Mouse (Mus musculus) myocyte (in vitro differentiated cells): ENCODE results near the gene Tbx4.

Experiments
- CEBPB ChIP-seq: IDR thresholded peaks from 2 replicates; pipeline ENCODE4 v1.6.1; 2011; ENCODE audit warnings: mild to moderate bottlenecking, moderate library complexity; ENCODE audit not compliant: poor library complexity, insufficient read depth, severe bottlenecking
- E2F4 ChIP-seq: IDR thresholded peaks from one replicate; pipeline ENCODE4 v1.6.1; 2011; ENCODE audit warnings: mild to moderate bottlenecking, control low read depth, moderate library complexity; ENCODE audit not compliant: insufficient read depth
- MAX ChIP-seq: IDR thresholded peaks from one replicate; pipeline ENCODE4 v1.6.1; 2011; ENCODE audit warnings: low read depth, mild to moderate bottlenecking, control low read depth
- MYOD1 ChIP-seq, 3 experiments: IDR thresholded peaks; one replicate each; pipeline ENCODE4 v1.6.1; 2011; ENCODE audit warnings: control low read depth in 2 of 3, low read depth in 2 of 3, mild to moderate bottlenecking in 2 of 3, moderate library complexity in 1 of 3; ENCODE audit not compliant: insufficient read length in 2 of 3, control insufficient read depth in 1 of 3
- MYOG ChIP-seq, 3 experiments: IDR thresholded peaks; one replicate each; pipeline ENCODE4 v1.6.1; 2011; ENCODE audit warnings: control low read depth in 2 of 3, low read depth in 2 of 3, mild to moderate bottlenecking in 2 of 3; ENCODE audit not compliant: insufficient read length in 2 of 3, control insufficient read depth in 1 of 3, insufficient read depth in 1 of 3
- POLR2A ChIP-seq: IDR thresholded peaks from one replicate; pipeline ENCODE4 v1.6.1; 2011; ENCODE audit warnings: low read depth, mild to moderate bottlenecking, control low read depth, moderate library complexity; ENCODE audit not compliant: insufficient read length
- POLR2AphosphoS2 ChIP-seq: IDR thresholded peaks from one replicate; pipeline ENCODE4 v1.6.1; 2011; ENCODE audit warnings: low read depth, control low read depth; ENCODE audit not compliant: insufficient read length
- SRF ChIP-seq: IDR thresholded peaks from one replicate; pipeline ENCODE4 v1.6.1; 2011; ENCODE audit warnings: low read depth; ENCODE audit not compliant: control insufficient read depth, insufficient read length
- TCF12 ChIP-seq: IDR thresholded peaks from one replicate; pipeline ENCODE4 v1.6.1; 2011; ENCODE audit warnings: mild to moderate bottlenecking, control low read depth; ENCODE audit not compliant: poor library complexity, insufficient read depth, severe bottlenecking
- TCF3 ChIP-seq: IDR thresholded peaks from one replicate; pipeline ENCODE4 v1.6.1; 2011; ENCODE audit warnings: low read depth, control low read depth; ENCODE audit not compliant: insufficient read length
- USF1 ChIP-seq: IDR thresholded peaks from one replicate; pipeline ENCODE4 v1.6.1; 2011; ENCODE audit warnings: low read depth, mild to moderate bottlenecking, control low read depth, moderate library complexity

DNA sequence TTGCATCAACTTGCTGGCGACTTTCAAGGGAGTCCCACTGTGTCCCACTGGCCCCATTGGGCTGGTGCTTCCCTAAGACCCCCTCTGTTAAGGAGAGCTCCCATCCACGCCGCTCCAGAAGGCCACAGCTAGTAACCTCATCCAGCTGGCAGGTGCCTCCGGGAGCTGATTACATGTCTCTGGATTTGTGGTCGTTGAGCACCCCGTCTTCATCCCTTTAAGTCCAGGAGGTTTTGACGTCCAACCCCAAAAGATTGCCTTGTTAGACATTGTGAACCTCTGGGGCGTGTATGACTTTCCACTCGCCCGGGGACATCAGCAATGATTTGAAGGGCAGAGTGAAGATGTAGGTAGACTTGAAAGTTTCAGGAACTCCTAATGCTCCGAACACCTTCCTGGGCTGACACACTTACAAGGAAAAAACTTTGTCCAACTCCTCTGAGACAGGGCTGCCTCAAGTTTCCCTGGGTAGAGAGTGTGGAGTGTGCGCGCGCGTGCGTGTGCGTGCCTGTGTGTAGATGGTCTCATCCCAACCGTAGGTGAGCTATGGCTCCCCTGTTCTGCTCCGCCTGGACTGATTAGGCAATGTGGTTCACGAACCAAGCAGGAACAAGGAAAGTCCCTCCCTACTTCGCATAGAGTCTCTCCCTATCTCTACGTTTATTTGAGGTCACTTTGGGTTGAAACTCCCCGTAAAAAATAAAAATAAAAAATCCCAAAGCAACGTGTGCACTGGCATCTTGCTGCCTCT, 43.5 kb upstream of the Tbx4 start:
- no peak for TF ChIP-seq MAX
- TF ChIP-seq POLR2A: no peak
- TF ChIP-seq MYOD1 (IDR thresholded peaks at IDR 0.05; ENCODE audit: control insufficient read depth in 1 of 3, insufficient read length in 2 of 3, low read depth in 2 of 3): no peak
- no peak for TF ChIP-seq USF1
- TF ChIP-seq E2F4: no peak
- no peak for TF ChIP-seq CEBPB
- TF ChIP-seq TCF3: no peak
- no peak for TF ChIP-seq POLR2AphosphoS2
- TF ChIP-seq MYOG (IDR thresholded peaks at IDR 0.05; ENCODE audit: control insufficient read depth in 1 of 3, insufficient read depth in 1 of 3, insufficient read length in 2 of 3, low read depth in 2 of 3): no peak
- no peak for TF ChIP-seq TCF12
- no peak for TF ChIP-seq SRF
